Mouse (Mus musculus) kidney, adult 2 months (tissue): ENCODE data around the gene Magea4. TPM values are rescaled to one million over a fixed set of nuclear protein-coding genes. Genes with fewer than 3 reads are reported as not detected.

Source experiments
- DNase-seq: peaks from one replicate; pipeline ENCODE4 v3.0.0; 2021
- H3K27ac ChIP-seq: fragments of 200-500 bp; 2 replicates; pipeline ENCODE4 v1.5.1; 2012; ENCODE audit warnings: low read depth, low read length, control low read depth, inconsistent platforms; ENCODE audit not compliant: insufficient read depth
- H3K27me3 ChIP-seq: fragments of 200-500 bp; replicated peaks from 2 replicates; pipeline ENCODE4 v1.6.1; 2012; ENCODE audit warnings: mild to moderate bottlenecking, moderate library complexity, low read length, inconsistent platforms; ENCODE audit not compliant: control insufficient read depth, insufficient read depth
- H3K36me3 ChIP-seq: fragments of 200-500 bp; 2 replicates; pipeline ENCODE4 v1.6.1; 2012; ENCODE audit warnings: mild to moderate bottlenecking, moderate library complexity, low read length, inconsistent platforms; ENCODE audit not compliant: control insufficient read depth, insufficient read depth
- H3K4me1 ChIP-seq: fragments of 200-500 bp; 2 replicates; pipeline ENCODE4 v1.6.1; 2011; ENCODE audit warnings: low read length; ENCODE audit not compliant: control insufficient read depth, insufficient read depth
- H3K4me3 ChIP-seq: fragments of 200-500 bp; 2 replicates; pipeline ENCODE4 v1.5.1; 2011; ENCODE audit warnings: mild to moderate bottlenecking, low read depth, low read length, control low read depth; ENCODE audit not compliant: insufficient read depth
- CTCF ChIP-seq: fragments of 200-500 bp; conservative IDR thresholded peaks from 2 replicates; pipeline ENCODE4 v1.5.1; 2011; ENCODE audit warnings: low read depth, mild to moderate bottlenecking, control low read depth, low read length, moderate library complexity, mixed read lengths; ENCODE audit not compliant: insufficient read depth, insufficient read length
- POLR2A ChIP-seq: fragments of 200-500 bp; IDR thresholded peaks from one replicate; pipeline ENCODE4 v1.6.1; 2011; ENCODE audit warnings: low read depth, low read length, control low read depth
- WGBS: fragments of 180-500 bp; shearing (Covaris S2); methylation state at CpG from one replicate; pipeline ENCODE4 v1.1.7; 2018; 5-methylcytosine and 5-hydroxymethylcytosine counted together
- polyA plus RNA-seq: library from polyadenylated mRNA; depleted of rRNA; stranded (reverse); fragments of >200 nt; gene quantifications from 2 replicates; pipeline ENCODE4 v1.2.3, GENCODE M21; 2012; rRNA removed

Magea4 gene
- not detected in 2 replicates for polyA plus RNA-seq

DNA sequence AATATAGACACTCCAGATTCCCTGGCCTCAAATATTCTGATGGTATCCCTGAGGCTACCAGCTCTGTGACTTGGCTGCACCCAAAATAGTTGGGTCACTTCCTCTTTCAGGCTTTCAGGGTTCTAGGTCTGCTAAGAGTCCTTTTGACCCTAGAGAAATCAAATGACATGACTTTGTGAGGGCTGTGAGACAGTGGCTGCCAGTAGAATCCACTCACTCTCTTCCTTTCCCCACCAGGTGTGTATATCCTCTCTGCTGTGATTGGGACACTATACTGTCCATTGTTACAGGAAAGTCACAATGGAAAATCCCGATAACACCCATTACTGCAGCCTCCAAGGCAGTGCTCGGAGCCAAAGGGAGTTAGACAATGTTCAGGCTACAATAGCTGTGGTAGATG lies at the start of gene Magea4:
Gene Magea4, plus strand, starts transcription at position 301 of the 400 bp plus-strand sequence.
- no peak within 1 kb of the TSS for H3K4me3 ChIP-seq
- 79% methylated on average over 2 of the region's 2 CpGs for WGBS
- no peaks in the 10 kb centered on the region for H3K27me3 ChIP-seq
- no peaks in the 10 kb centered on the region for H3K36me3 ChIP-seq
- H3K4me1 ChIP-seq: no peaks in the 10 kb centered on the region
- H3K27ac ChIP-seq: no peak within 1 kb of the TSS
- TF ChIP-seq POLR2A (no peak), CTCF (no peak)
- no peak for DNase-seq

DNA sequence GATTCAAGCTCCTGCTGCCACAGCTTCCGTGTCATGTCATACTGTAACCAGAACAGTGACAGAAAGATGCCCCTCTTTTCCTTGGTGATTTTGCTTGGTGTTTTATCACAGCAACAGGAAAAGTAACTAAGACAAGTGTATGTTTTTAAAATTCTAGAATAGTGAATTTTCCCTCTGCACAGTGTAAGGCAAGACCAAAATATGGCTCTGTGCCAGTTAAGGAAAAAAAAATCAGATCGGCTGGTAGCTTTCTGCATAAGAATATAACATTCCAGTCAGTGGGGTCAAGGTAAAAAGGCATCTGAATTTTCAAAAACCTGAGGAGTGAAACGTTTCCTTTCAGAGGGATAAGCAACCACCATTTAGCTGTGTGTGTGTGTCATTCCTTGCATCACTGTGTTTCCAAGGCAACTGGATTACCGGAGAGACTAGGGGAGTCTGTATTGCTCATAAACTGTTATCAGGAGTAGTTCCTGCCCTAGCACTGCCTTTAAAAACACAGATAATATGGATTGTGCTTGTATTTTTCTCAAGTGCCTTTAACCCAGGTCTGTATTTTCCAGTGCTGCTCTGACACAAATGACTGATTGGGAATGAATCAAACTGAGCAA lies 18.8 kb upstream of the Magea4 start:
- Histone ChIP-seq H3K27me3 (no peaks in the 10 kb centered on the region), H3K4me3 (no peak overlapping the region), H3K27ac (no peak overlapping the region), H3K36me3 (no peaks in the 10 kb centered on the region), H3K4me1 (no peaks in the 10 kb centered on the region)
- 47% methylated on average over 4 of the region's 4 CpGs for WGBS
- TF ChIP-seq CTCF (no peak), POLR2A (no peak)
- no peak for DNase-seq

DNA sequence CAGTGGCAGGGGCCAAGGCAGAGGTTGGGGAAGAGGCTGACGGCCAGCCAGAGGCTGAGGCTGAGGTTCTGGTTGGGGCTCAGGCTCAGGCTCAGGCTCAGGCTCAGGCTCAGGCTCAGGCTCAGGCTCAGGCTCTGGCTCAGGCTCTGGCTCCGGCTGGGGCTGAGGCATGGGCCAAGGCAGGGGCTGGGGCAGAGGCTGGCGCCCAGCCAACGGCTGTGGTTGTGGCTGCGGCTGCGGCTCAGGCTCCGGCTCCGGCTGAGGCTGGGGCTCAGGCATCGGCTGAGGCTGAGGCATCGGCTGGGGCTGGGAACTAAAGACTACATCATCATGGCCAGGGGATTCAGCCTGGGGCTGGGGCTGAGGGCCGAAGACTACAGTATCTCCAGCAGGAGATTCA lies 48.8 kb downstream of the Magea4 start:
- no peaks in the 10 kb centered on the region for H3K36me3 ChIP-seq
- DNase-seq: no peak
- 91% methylated on average over 11 of the region's 11 CpGs for WGBS
- no peaks in the 10 kb centered on the region for H3K4me1 ChIP-seq
- no peak overlapping the region for H3K4me3 ChIP-seq
- TF ChIP-seq CTCF: no peak
- no peak for TF ChIP-seq POLR2A
- H3K27me3 ChIP-seq: no peaks in the 10 kb centered on the region; the same call in 1 of the 2 replicates
- H3K27ac ChIP-seq: no peak overlapping the region

Other genes starting within 250 kb of the Magea4 start
- gene Fate1, start 249.0 kb upstream of the Magea4 start, polyA plus RNA-seq: not detected in 2 replicates
- not detected in 2 replicates for gene Cnga2, start 230.2 kb upstream of the Magea4 start, polyA plus RNA-seq
- 1.5 TPM in 2 replicates for gene Gabre, start 52.8 kb downstream of the Magea4 start, polyA plus RNA-seq
- gene Magea10, start 164.8 kb downstream of the Magea4 start, polyA plus RNA-seq: not detected in 2 replicates